Mouse (Mus musculus): ENCODE measurements around the gene Serinc1.

Gene Serinc1

GRCm38 (mm10) chr10:57485908-57486541 is 46.3 kb downstream of the Serinc1 start, which contains the start of gene Hsf2:
Hsf2 (plus strand) TSS chr10:57486385.
- peak; percentile 98 for DNase-seq (ENCODE audit: inconsistent age in 2 of 2, low spot score in 1 of 2)

- no peak for DNase-seq (ENCODE audit: inconsistent age in 2 of 2, low spot score in 1 of 2)
Observed at GRCm38 (mm10) chr10:57484741-57485140, 47.6 kb downstream of the Serinc1 start.

DNA sequence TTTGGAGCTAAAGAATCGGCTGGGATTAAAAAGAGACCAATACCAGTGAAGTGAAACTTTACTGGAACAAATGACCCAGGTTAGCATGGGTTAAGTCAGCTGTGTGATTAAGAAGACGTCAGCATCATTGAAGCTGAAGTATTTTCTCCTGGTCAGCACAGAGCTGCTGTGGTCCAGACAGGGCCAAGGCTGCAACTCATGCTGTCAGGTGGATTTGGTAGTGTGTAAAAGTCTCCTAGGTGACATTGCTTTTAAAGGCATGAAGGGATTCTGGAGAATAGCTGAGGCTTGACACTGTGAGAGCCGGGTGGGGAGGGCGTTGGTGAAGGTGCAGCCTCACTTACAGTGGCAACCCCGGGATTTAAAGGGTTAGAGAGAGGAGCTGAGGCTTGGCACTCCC is 50.6 kb downstream of the Serinc1 start:
- DNase-seq (ENCODE audit: inconsistent age in 2 of 2, low spot score in 1 of 2) = no peak

DNA sequence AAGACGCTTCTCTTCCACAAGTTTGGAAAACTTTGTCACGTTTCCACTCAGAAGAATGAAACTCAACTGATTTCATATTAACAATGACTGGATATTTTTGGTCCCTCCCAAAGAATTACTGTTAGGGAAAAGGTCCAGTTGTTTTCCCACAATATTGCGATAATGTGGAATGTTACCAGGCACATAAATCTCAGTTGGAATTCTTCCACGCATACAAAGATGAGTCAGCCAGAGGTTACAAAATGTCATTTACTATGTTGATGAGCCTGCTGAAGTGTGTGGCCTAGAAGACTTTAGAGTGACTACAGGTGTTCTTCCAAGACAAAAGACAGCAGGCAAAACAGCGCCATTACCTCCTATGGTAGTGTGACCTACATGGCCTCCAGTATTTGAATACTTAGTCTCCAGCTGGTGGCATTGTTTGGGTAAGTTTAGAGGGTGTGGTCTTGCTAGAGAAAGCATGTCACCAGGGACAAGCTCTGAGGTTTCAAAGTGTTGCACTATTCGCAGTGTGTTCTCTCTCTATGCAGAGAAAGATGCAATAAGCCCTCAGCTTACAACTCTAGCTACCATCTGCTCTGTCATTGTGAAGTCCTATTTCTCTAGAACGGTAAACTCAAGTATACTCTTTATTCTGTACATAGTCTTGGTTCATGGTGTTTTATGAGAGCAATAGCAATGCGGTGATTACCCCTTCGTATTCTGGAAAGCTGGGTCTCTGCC is 55.0 kb downstream of the Serinc1 start:
- peak in 1 of 2 experiments; percentile 67 for DNase-seq (ENCODE audit: inconsistent age in 2 of 2, low spot score in 1 of 2)
